Mouse (Mus musculus): ENCODE measurements around the gene Gm42791. TPM values are rescaled to one million over a fixed set of nuclear protein-coding genes. Genes with fewer than 3 reads are reported as not detected.

Gm42791 gene
- not detected for polyA plus RNA-seq (2015; fragmentation: Illumina TruSeq; extraction: RNeasy Lipid Tissue Mini Kit (QIAGEN cat#74804); ENCODE audit: insufficient read depth, low read depth, low replicate concordance)

DNA sequence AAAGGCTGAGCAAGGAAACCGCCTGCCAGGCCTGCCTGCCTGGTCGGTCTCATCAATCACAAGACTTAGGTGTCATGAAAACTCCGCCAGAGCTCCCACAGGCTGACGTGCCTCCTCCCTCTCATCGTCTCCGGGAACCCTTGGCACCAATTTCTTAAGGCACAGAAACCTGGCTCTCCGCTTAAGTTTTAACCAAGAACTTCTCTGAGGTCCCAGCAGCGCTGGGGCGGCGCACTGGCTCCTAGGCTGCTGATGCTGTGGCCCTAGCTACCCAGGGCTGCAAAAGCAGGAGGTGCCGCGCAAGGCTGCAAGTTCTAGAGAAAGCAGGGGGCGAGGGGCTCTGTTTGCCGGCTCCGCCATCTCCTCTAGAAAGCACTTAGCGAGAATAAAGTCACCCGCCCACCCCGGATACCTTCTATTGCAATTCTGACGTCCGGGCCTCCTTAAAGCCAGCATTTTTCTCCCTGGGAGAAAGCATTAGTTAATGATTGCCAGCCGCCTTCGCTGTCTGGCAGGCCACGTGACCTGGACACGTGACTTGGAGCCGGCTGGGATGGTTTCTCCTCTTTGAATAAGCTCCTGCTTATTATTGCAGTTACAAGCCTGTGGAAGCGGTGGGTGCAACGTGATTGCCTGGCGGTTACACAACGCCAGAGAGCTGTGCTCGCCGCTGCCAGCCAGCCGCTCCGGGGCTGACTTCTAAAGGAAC is at the start of gene Gm42791:
TSS of gene Gm42791 (minus strand) at position 442 of the 709 bp plus-strand sequence.

DNA sequence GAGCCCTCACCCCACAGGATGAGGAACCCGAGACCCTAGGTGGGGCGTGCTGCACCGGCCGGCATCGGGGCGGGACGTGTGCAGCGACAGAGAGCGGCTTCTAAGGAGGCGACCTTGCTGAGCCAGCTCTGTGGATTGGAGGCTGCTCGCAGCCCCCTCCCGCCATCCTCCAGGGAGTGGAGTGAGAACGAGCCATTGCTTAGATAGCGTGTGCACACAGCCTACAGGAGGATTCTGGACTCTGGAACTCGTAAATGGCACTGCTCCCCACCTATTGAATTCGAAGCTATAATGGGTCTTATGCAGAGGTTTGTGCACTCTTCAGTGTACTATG is 65.9 kb downstream of the Gm42791 start, which contains the start of gene Katnal1:
TSS of gene Katnal1 (minus strand) at position 205 of the 334 bp plus-strand sequence.

Other genes with a start within 250 kb of the Gm42791 start
- gene Katnal1, start 65.8 kb downstream of the Gm42791 start, polyA plus RNA-seq (2015; fragmentation: Illumina TruSeq; extraction: RNeasy Lipid Tissue Mini Kit (QIAGEN cat#74804); ENCODE audit: insufficient read depth, low read depth, low replicate concordance): 2.0 TPM
- gene Uspl1, start 189.2 kb upstream of the Gm42791 start, polyA plus RNA-seq (2015; fragmentation: Illumina TruSeq; extraction: RNeasy Lipid Tissue Mini Kit (QIAGEN cat#74804); ENCODE audit: insufficient read depth, low read depth, low replicate concordance): 7.8 TPM
- gene Hmgb1, start 189.3 kb upstream of the Gm42791 start, polyA plus RNA-seq (2015; fragmentation: Illumina TruSeq; extraction: RNeasy Lipid Tissue Mini Kit (QIAGEN cat#74804); ENCODE audit: insufficient read depth, low read depth, low replicate concordance): 53.5 TPM

Measured in pancreas, adult 10 weeks (tissue).